Mouse (Mus musculus): ENCODE data around the gene Nova1.
A peak's percentile ranks its signal among the peaks of the same experiment; 100 is the strongest.

Gene Nova1

DNA sequence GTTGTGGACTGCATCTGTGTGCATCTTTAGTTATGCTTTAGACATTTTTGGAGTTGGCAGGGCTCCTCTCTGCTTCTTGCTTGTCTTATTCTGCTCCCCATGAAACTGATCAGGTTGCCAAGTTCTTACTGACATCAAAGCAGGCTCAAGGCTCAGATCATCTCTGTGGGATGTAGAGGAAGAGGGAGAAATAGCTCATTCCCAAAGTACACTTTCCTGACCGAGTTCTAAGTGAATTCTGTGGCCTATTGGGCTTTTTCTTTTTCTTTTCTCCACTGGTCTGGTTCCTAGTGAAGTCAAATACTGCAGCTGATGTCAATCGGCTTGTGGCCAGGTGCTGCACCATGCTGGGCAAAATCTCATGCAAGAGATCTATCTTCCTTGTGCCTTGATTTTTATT, 152.0 kb downstream of the Nova1 start:
- no peak for DNase-seq (ENCODE audit: low spot score)

DNA sequence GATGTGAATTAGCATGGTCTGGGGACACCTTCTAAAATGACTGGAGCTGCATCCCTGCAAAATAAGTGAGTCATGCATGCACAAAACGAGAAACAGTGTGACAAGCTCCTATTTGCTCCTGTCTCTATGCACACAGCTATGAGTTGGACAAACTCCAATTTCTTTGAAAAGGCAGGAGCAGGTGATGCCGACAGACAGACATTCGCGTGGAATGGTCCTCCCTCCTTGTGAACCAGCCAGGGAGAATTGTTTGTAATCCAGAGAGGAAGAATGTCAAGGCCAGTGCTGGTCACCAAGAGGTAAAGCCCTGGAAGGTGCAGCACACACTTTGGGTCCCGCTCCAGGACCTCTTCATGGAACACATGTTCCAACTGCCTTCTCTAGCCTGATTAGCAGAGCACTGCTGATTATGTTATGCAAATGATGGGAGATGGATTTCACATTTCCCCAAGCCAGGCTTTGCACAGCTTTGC, 172.6 kb downstream of the Nova1 start:
- peak; percentile 26 for DNase-seq (ENCODE audit: low spot score)

DNA sequence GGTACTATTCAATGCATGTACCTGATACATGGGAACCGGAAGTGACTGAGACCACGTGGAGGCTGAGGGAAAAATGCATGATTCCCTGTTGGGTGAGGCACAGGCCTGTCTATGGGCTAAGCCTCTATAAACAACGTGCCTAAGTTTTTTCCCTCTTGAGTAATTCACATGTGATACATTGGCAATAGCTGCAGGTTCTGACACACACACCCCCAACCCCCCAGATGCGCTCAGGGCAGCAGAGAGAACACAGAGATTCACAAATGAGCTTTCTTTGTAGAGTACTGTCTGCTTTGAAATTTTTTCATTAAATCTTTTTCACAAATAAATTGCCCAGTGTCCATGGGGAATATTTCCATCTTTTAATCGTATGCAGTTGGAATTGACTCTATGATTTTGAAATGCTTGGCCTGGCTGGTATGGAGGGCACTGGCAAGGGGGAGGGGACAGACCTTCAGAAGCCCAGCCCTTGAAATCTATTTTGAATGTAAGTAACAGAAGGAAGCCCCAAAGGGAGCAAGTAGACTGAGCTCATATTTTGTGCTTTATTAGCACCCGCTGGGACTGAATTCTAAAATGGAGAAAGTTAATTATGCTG, 173.3 kb downstream of the Nova1 start:
- no peak for DNase-seq (ENCODE audit: low spot score)

Data from layer of hippocampus, adult 11-12 months (tissue).